Mouse (Mus musculus) embryonic fibroblast, embryonic 13.5 days (primary cell): Measurements from ENCODE around the gene Mag. TPM values are rescaled to one million over a fixed set of nuclear protein-coding genes. Genes with fewer than 3 reads are reported as not detected.

Experiments
- H3K27ac ChIP-seq: 2 replicates; pipeline ENCODE4 v1.5.1; 2012; ENCODE audit warnings: low read length, control low read depth, inconsistent platforms; ENCODE audit not compliant: insufficient read depth
- H3K4me1 ChIP-seq: 2 replicates; pipeline ENCODE4 v1.6.1; 2011; ENCODE audit warnings: low read length; ENCODE audit not compliant: control insufficient read depth, insufficient read depth
- H3K4me3 ChIP-seq: 2 replicates; pipeline ENCODE4 v1.5.1; 2011; ENCODE audit warnings: mild to moderate bottlenecking, control low read depth, low read length; ENCODE audit not compliant: insufficient read depth
- CTCF ChIP-seq: IDR thresholded peaks from 2 replicates; pipeline ENCODE4 v1.5.1; 2011; ENCODE audit warnings: mild to moderate bottlenecking, control low read depth, low read length, moderate library complexity, borderline replicate concordance; ENCODE audit not compliant: insufficient read depth
- POLR2A ChIP-seq: IDR thresholded peaks from 2 replicates; pipeline ENCODE4 v1.6.1; 2011; ENCODE audit warnings: low read depth, mild to moderate bottlenecking, control low read depth, low read length, moderate library complexity
- polyA plus RNA-seq: library from polyadenylated mRNA; stranded (reverse); fragments of >200 nt; gene quantifications from 2 replicates; pipeline ENCODE4 v1.2.4, GENCODE M21; 2011; ENCODE audit warnings: low read depth; ENCODE audit not compliant: missing spikeins, insufficient read length

Mag gene
- polyA plus RNA-seq, 1 experiment, result not detected

DNA sequence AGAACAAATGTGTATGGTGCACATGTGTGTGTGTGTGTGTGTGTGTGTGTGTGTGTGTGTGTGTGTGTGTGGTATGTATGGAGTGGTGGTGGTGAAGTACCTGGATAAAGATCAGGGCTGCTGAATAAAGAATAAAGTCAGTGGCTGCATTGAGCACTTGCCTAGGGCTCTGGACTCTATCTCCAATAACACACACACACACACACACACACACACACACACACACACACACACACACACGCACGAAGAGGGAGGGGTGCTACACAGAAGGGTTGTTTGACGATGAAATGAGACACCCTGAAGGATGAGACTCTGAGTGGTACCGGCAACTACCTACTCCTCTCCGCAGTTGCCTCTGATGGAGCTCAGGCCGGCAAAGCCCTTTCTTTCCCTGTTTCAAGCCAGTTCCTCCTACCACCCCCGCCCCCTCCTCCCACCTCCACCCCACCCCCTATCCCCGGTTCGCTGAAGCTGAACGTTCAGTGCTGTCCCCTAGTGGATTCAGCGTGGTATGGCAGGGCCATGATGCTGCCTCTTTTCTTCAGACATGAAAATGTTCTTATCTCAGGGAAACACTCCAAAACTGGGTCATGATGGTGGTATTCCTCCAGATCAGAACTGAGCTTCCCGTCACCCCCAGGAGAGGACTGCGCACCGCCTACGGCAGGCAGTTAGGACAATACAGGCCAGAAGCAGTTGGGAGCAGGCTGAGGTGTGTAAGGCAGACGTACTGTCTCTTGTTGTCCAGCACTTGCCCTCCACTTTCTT is 54.9 kb downstream of the Mag start:
- Histone ChIP-seq H3K4me3 (no peak overlapping the region), H3K4me1 (no peaks in the 10 kb centered on the region), H3K27ac (no peak overlapping the region)
- TF ChIP-seq POLR2A, result no peak
- peak; percentile 70; the same call in 1 of the 2 replicates for TF ChIP-seq CTCF

DNA sequence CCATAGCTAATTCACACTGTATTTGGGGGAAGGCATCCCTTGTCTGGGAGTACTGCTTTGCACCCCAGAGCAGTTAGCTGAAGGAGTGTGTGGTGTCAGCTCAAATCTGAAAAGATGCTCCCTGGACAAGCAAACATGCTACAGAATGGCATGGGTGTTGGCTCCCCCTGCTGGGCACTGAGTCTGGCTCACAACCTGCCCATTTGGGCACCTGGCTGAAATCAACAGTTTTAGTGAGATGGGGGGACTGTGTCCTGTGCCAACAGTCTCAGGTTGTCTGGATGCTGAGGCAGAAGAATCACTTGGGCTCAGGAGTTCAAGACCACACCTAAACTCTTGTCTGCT is 55.4 kb downstream of the Mag start:
- no peak for TF ChIP-seq POLR2A
- TF ChIP-seq CTCF, result peak; percentile 77
- no peak overlapping the region for H3K4me3 ChIP-seq
- no peaks in the 10 kb centered on the region for H3K4me1 ChIP-seq
- no peak overlapping the region for H3K27ac ChIP-seq

- Histone ChIP-seq H3K4me1 (no peaks in the 10 kb centered on the region), H3K4me3 (no peak overlapping the region), H3K27ac (no peak overlapping the region)
- no peak for TF ChIP-seq CTCF
- TF ChIP-seq POLR2A, result no peak
These were observed 56.9 kb downstream of the Mag start for GRCm38 (mm10) chr7:30857746-30858145.

- Histone ChIP-seq H3K27ac (no peak within 1 kb of the TSS), H3K4me1 (no peaks in the 10 kb centered on the region), H3K4me3 (no peak within 1 kb of the TSS)
- TF ChIP-seq CTCF (no peak), POLR2A (no peak)
These were observed 58.6 kb downstream of the Mag start, which contains the start of gene Ffar3 for GRCm38 (mm10) chr7:30856078-30856477. TSS of gene Ffar3 (minus strand) at chr7:30856178.

- Histone ChIP-seq H3K4me1 (no peaks in the 10 kb centered on the region), H3K27ac (no peak overlapping the region), H3K4me3 (no peak overlapping the region)
- TF ChIP-seq CTCF (no peak), POLR2A (no peak)
These were observed 63.3 kb downstream of the Mag start for GRCm38 (mm10) chr7:30851421-30851820.

Other genes with a start within 250 kb of the Mag start
- 8.1 and 10.5 TPM in 2 replicates for gene Haus5, start 249.9 kb downstream of the Mag start, polyA plus RNA-seq
- gene Pmis2, start 243.3 kb downstream of the Mag start, polyA plus RNA-seq, result not detected in 2 replicates
- not detected in 2 replicates for gene 2200002J24Rik, start 215.9 kb downstream of the Mag start, polyA plus RNA-seq
- not detected in 2 replicates for gene Atp4a, start 202.7 kb downstream of the Mag start, polyA plus RNA-seq
- 136 and 144 TPM in 2 replicates for gene Tmem147, start 185.3 kb downstream of the Mag start, polyA plus RNA-seq
- gene Gapdhs, start 171.2 kb downstream of the Mag start, polyA plus RNA-seq, result not detected in 2 replicates
- gene Sbsn, start 163.4 kb downstream of the Mag start, polyA plus RNA-seq, result 4.4 and 5.1 TPM in 2 replicates
- gene Dmkn, start 151.1 kb downstream of the Mag start, polyA plus RNA-seq, result not detected in 2 replicates
- not detected in 2 replicates for gene Krtdap, start 127.0 kb downstream of the Mag start, polyA plus RNA-seq
- not detected in 2 replicates for gene Ffar2, start 91.1 kb downstream of the Mag start, polyA plus RNA-seq
- not detected in 2 replicates for gene Ffar3, start 58.7 kb downstream of the Mag start, polyA plus RNA-seq
- gene Ffar1, start 53.3 kb downstream of the Mag start, polyA plus RNA-seq, result not detected in 2 replicates
- gene Cd22, start 34.5 kb downstream of the Mag start, polyA plus RNA-seq, result not detected in 2 replicates
- not detected in 2 replicates for gene Hamp2, start 9.8 kb upstream of the Mag start, polyA plus RNA-seq
- not detected in 2 replicates for gene Hamp, start 29.2 kb upstream of the Mag start, polyA plus RNA-seq
- gene Usf2, start 41.9 kb upstream of the Mag start, polyA plus RNA-seq, result 55.5 and 61.1 TPM in 2 replicates
- not detected in 2 replicates for gene Lsr, start 58.6 kb upstream of the Mag start, polyA plus RNA-seq
- not detected in 2 replicates for gene Fam187b, start 58.9 kb upstream of the Mag start, polyA plus RNA-seq
- 79.0 and 143 TPM in 2 replicates for gene Fxyd5, start 127.6 kb upstream of the Mag start, polyA plus RNA-seq
- not detected in 2 replicates for gene Fxyd7, start 136.6 kb upstream of the Mag start, polyA plus RNA-seq
- 10.3 TPM in 1 of 2 replicates, not detected in the other for gene Fxyd1, start 142.3 kb upstream of the Mag start, polyA plus RNA-seq
- gene Lgi4, start 144.5 kb upstream of the Mag start, polyA plus RNA-seq, result 0.92 and 1.1 TPM in 2 replicates
- gene Fxyd3, start 161.8 kb upstream of the Mag start, polyA plus RNA-seq, result not detected in 2 replicates
- 0.60 and 0.90 TPM in 2 replicates for gene Hpn, start 200.4 kb upstream of the Mag start, polyA plus RNA-seq
- gene Scn1b, start 212.1 kb upstream of the Mag start, polyA plus RNA-seq, result 40.8 and 57.9 TPM in 2 replicates
- gene Gramd1a, start 241.0 kb upstream of the Mag start, polyA plus RNA-seq, result 44.3 and 53.9 TPM in 2 replicates